Mouse (Mus musculus): ENCODE measurements around the gene Ptrhd1. TPM values are rescaled to one million over a fixed set of nuclear protein-coding genes. Genes with fewer than 3 reads are reported as not detected.
A peak's percentile ranks its signal among the peaks of the same experiment; 100 is the strongest.

The Ptrhd1 gene
- polyA plus RNA-seq, 1 experiment from 2014 or later = 7.6 TPM

- ATAC-seq (ENCODE audit: insufficient read depth) = peak; percentile 52; the same call in 1 of the 2 replicates
- Histone ChIP-seq H3K36me3 (ENCODE audit: insufficient read depth) (0 out of 2 replicates have a peak, but pooled peaks cover 5% of the 10 kb centered on the region), H3K27ac (ENCODE audit: low read depth) (no peak overlapping the region; the same call in 1 of the 2 replicates), H3K4me3 (ENCODE audit: low read depth, low read length) (no peak overlapping the region), H3K9ac (no peak overlapping the region), H3K4me1 (ENCODE audit: insufficient read depth) (no peaks in the 10 kb centered on the region), H3K9me3 (ENCODE audit: low read depth, low read length) (no peaks in the 10 kb centered on the region), H3K4me2 (no peak overlapping the region), H3K27me3 (ENCODE audit: insufficient read depth, low read length) (no peaks in the 10 kb centered on the region)
- peak; percentile 58 for DNase-seq
- no peak for TF ChIP-seq CTCF (IDR thresholded peaks at IDR 0.05; ENCODE audit: low read depth)
- 28% methylated on average over 2 of the region's 2 CpGs for WGBS
Observed at GRCm38 (mm10) chr12:4243805-4244204, 10.0 kb downstream of the Ptrhd1 start.

- 75% methylated on average over 10 of the region's 10 CpGs for WGBS
- no peak for DNase-seq
- Histone ChIP-seq H3K27ac (ENCODE audit: low read depth) (no peak overlapping the region), H3K9me3 (ENCODE audit: low read depth, low read length) (no peaks in the 10 kb centered on the region), H3K9ac (no peak overlapping the region), H3K4me3 (ENCODE audit: low read depth, low read length) (no peak overlapping the region), H3K27me3 (ENCODE audit: insufficient read depth, low read length) (no peaks in the 10 kb centered on the region), H3K36me3 (ENCODE audit: insufficient read depth) (0 out of 2 replicates have a peak, but pooled peaks cover 5% of the 10 kb centered on the region), H3K4me2 (no peak overlapping the region), H3K4me1 (ENCODE audit: insufficient read depth) (no peaks in the 10 kb centered on the region)
- ATAC-seq (ENCODE audit: insufficient read depth) = no peak
- TF ChIP-seq CTCF (IDR thresholded peaks at IDR 0.05; ENCODE audit: low read depth) = no peak
Observed at GRCm38 (mm10) chr12:4245742-4246141, 11.9 kb downstream of the Ptrhd1 start.

GRCm38 (mm10) chr12:4249786-4250185 lies 16.0 kb downstream of the Ptrhd1 start:
- no peak for TF ChIP-seq CTCF (IDR thresholded peaks at IDR 0.05; ENCODE audit: low read depth)
- Histone ChIP-seq H3K27me3 (ENCODE audit: insufficient read depth, low read length) (no peaks in the 10 kb centered on the region), H3K4me3 (ENCODE audit: low read depth, low read length) (no peak overlapping the region), H3K4me1 (ENCODE audit: insufficient read depth) (no peaks in the 10 kb centered on the region), H3K9ac (no peak overlapping the region), H3K4me2 (no peak overlapping the region), H3K9me3 (ENCODE audit: low read depth, low read length) (no peaks in the 10 kb centered on the region), H3K27ac (ENCODE audit: low read depth) (no peak overlapping the region), H3K36me3 (ENCODE audit: insufficient read depth) (peaks cover 16% of the 10 kb centered on the region; the same call in 1 of the 2 replicates)
- DNase-seq = no peak
- ATAC-seq (ENCODE audit: insufficient read depth) = no peak
- WGBS = 77% methylated on average over 6 of the region's 6 CpGs

- TF ChIP-seq CTCF (IDR thresholded peaks at IDR 0.05; ENCODE audit: low read depth) = no peak
- peaks cover 14% of the 10 kb centered on the region; the same call in 1 of the 2 replicates for H3K36me3 ChIP-seq (ENCODE audit: insufficient read depth)
- no peak overlapping the region for H3K27ac ChIP-seq (ENCODE audit: low read depth)
- no peak for ATAC-seq (ENCODE audit: insufficient read depth)
- no peak overlapping the region for H3K4me2 ChIP-seq
- H3K9me3 ChIP-seq (ENCODE audit: low read depth, low read length) = no peaks in the 10 kb centered on the region
- H3K9ac ChIP-seq = no peak overlapping the region
- H3K4me3 ChIP-seq (ENCODE audit: low read depth, low read length) = no peak overlapping the region
- DNase-seq = no peak
- no peaks in the 10 kb centered on the region for H3K27me3 ChIP-seq (ENCODE audit: insufficient read depth, low read length)
- H3K4me1 ChIP-seq (ENCODE audit: insufficient read depth) = no peaks in the 10 kb centered on the region
- WGBS = 87% methylated on average over 16 of the region's 16 CpGs
Observed at GRCm38 (mm10) chr12:4252742-4253655, 19.2 kb downstream of the Ptrhd1 start.

- 89% methylated on average over 4 of the region's 4 CpGs for WGBS
- ATAC-seq (ENCODE audit: insufficient read depth) (no peak), DNase-seq (peak; percentile 35)
- no peaks in the 10 kb centered on the region for H3K4me1 ChIP-seq (ENCODE audit: insufficient read depth)
- H3K36me3 ChIP-seq (ENCODE audit: insufficient read depth) = peaks cover 24% of the 10 kb centered on the region; the same call in 1 of the 2 replicates
- no peak overlapping the region for H3K4me2 ChIP-seq
- TF ChIP-seq CTCF (IDR thresholded peaks at IDR 0.05; ENCODE audit: low read depth) = no peak
- H3K4me3 ChIP-seq (ENCODE audit: low read depth, low read length) = no peak overlapping the region
- H3K27me3 ChIP-seq (ENCODE audit: insufficient read depth, low read length) = no peaks in the 10 kb centered on the region
- no peak overlapping the region for H3K9ac ChIP-seq
- H3K9me3 ChIP-seq (ENCODE audit: low read depth, low read length) = peaks cover 5% of the 10 kb centered on the region; the same call in 1 of the 2 replicates
- H3K27ac ChIP-seq (ENCODE audit: low read depth) = no peak overlapping the region
Observed at GRCm38 (mm10) chr12:4267765-4268164, 33.9 kb downstream of the Ptrhd1 start.

GRCm38 (mm10) chr12:4271078-4271477 lies 37.3 kb downstream of the Ptrhd1 start:
- ATAC-seq (ENCODE audit: insufficient read depth) (no peak), DNase-seq (no peak)
- no peak overlapping the region for H3K4me3 ChIP-seq (ENCODE audit: low read depth, low read length)
- 81% methylated on average over 6 of the region's 6 CpGs for WGBS
- peaks cover 5% of the 10 kb centered on the region; the same call in 1 of the 2 replicates for H3K9me3 ChIP-seq (ENCODE audit: low read depth, low read length)
- H3K4me1 ChIP-seq (ENCODE audit: insufficient read depth) = no peaks in the 10 kb centered on the region
- H3K27ac ChIP-seq (ENCODE audit: low read depth) = no peak overlapping the region
- no peak overlapping the region for H3K4me2 ChIP-seq
- no peak for TF ChIP-seq CTCF (IDR thresholded peaks at IDR 0.05; ENCODE audit: low read depth)
- no peaks in the 10 kb centered on the region for H3K27me3 ChIP-seq (ENCODE audit: insufficient read depth, low read length)
- H3K36me3 ChIP-seq (ENCODE audit: insufficient read depth) = peaks cover 34% of the 10 kb centered on the region
- no peak overlapping the region for H3K9ac ChIP-seq

GRCm38 (mm10) chr12:4278978-4279755 lies 45.3 kb downstream of the Ptrhd1 start:
- ATAC-seq (ENCODE audit: insufficient read depth) (no peak), DNase-seq (no peak)
- Histone ChIP-seq H3K4me1 (ENCODE audit: insufficient read depth) (no peaks in the 10 kb centered on the region), H3K27ac (ENCODE audit: low read depth) (no peak overlapping the region), H3K36me3 (ENCODE audit: insufficient read depth) (peaks cover 7% of the 10 kb centered on the region), H3K4me2 (no peak overlapping the region), H3K4me3 (ENCODE audit: low read depth, low read length) (no peak overlapping the region), H3K27me3 (ENCODE audit: insufficient read depth, low read length) (no peaks in the 10 kb centered on the region), H3K9me3 (ENCODE audit: low read depth, low read length) (no peaks in the 10 kb centered on the region), H3K9ac (no peak overlapping the region)
- no peak for TF ChIP-seq CTCF (IDR thresholded peaks at IDR 0.05; ENCODE audit: low read depth)
- WGBS = 83% methylated on average over 3 of the region's 3 CpGs
